Mouse (Mus musculus) intestine, postnatal 0 days (tissue): ENCODE results near the gene Nfyb. TPM values are rescaled to one million over a fixed set of nuclear protein-coding genes. Genes with fewer than 3 reads are reported as not detected.

ENCODE experiments used
- ATAC-seq: fragments of 200-750 bp; cut with Nextera tagmentation; 2 replicates; pipeline ENCODE4 v1.8.0; 2017; ENCODE audit warnings: mild to moderate bottlenecking, moderate TSS enrichment, moderate library complexity
- H3K27ac ChIP-seq: fragments of 300-500 bp; sonication (generic); 2 replicates; pipeline ENCODE4 v1.5.1; 2014; ENCODE audit warnings: mild to moderate bottlenecking, low read depth, low read length, moderate library complexity
- H3K27me3 ChIP-seq: fragments of 300-500 bp; sonication (generic); replicated peaks from 2 replicates; pipeline ENCODE4 v1.6.1; 2014; ENCODE audit warnings: low read length, mixed read lengths; ENCODE audit not compliant: control insufficient read depth, insufficient read depth
- H3K36me3 ChIP-seq: fragments of 300-500 bp; sonication (generic); 2 replicates; pipeline ENCODE4 v1.6.1; 2014; ENCODE audit warnings: mild to moderate bottlenecking, moderate library complexity; ENCODE audit not compliant: control insufficient read depth, insufficient read depth
- H3K4me1 ChIP-seq: fragments of 300-500 bp; sonication (generic); replicated peaks from 2 replicates; pipeline ENCODE4 v1.6.1; 2014; ENCODE audit warnings: antibody characterized with exemption, low read length, mixed read lengths; ENCODE audit not compliant: control insufficient read depth, insufficient read depth
- H3K4me2 ChIP-seq: fragments of 300-500 bp; sonication (generic); replicated peaks from 2 replicates; pipeline ENCODE4 v1.6.1; 2014; ENCODE audit warnings: low read depth, mild to moderate bottlenecking, moderate library complexity
- H3K4me3 ChIP-seq: fragments of 300-500 bp; sonication (generic); 2 replicates; pipeline ENCODE4 v1.5.1; 2014; ENCODE audit warnings: low read depth, low read length
- H3K9ac ChIP-seq: fragments of 300-500 bp; sonication (generic); 2 replicates; pipeline ENCODE4 v1.6.1; 2014; ENCODE audit warnings: mild to moderate bottlenecking, low read depth, low read length
- H3K9me3 ChIP-seq: fragments of 300-500 bp; sonication (generic); 2 replicates; pipeline ENCODE4 v1.6.1; 2016; ENCODE audit warnings: mixed run types; ENCODE audit not compliant: control insufficient read depth
- CTCF ChIP-seq: sonication (generic); IDR thresholded peaks from 2 replicates; pipeline ENCODE4 v1.5.1; 2016; ENCODE audit warnings: low read depth, mild to moderate bottlenecking, control low read depth, antibody characterized with exemption, moderate library complexity
- WGBS: fragments of 180-500 bp; shearing (Covaris S2); extraction: QIAGEN DNeasy Blood & Tissue Kit; methylation state at CpG from one replicate; pipeline ENCODE4 v1.1.7; 2014; 5-methylcytosine and 5-hydroxymethylcytosine counted together
- polyA plus RNA-seq: library from polyadenylated mRNA; unstranded; fragments of >200 nt; fragmentation: Nextera tagmentation; extraction: Ambion mirVana; gene quantifications from 2 replicates; pipeline ENCODE4 v1.2.1, GENCODE M21; 2015

Gene Nfyb
- polyA plus RNA-seq, 1 experiment from 2014 or later, result 19.8 TPM

DNA sequence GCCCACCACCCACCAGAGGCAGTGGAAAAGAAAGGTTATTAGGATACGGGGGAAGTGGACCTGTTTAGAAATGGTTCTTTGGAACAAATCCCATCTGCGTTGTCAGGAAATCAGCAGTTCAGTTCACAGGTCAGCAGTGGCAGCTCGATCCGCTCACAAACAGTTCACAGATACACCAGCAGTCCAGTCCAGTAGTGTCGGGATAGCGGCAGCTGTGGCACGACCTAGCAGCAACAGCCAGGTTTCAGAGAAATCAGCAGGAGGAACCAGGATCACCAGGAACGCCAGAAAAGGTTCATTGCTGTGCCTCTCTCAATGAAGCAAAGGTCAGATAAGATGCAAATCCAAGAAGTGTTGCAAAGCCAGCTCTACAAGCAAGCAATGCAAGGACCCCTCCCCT lies 42.5 kb upstream of the Nfyb start:
- Histone ChIP-seq H3K4me2 (no peak overlapping the region), H3K36me3 (no peaks in the 10 kb centered on the region), H3K4me3 (no peak overlapping the region), H3K9me3 (no peaks in the 10 kb centered on the region), H3K9ac (no peak overlapping the region), H3K27ac (no peak overlapping the region), H3K27me3 (no peaks in the 10 kb centered on the region), H3K4me1 (no peaks in the 10 kb centered on the region)
- ATAC-seq, result no peak
- TF ChIP-seq CTCF, result no peak
- WGBS, result 52% methylated on average over 8 of the region's 8 CpGs

DNA sequence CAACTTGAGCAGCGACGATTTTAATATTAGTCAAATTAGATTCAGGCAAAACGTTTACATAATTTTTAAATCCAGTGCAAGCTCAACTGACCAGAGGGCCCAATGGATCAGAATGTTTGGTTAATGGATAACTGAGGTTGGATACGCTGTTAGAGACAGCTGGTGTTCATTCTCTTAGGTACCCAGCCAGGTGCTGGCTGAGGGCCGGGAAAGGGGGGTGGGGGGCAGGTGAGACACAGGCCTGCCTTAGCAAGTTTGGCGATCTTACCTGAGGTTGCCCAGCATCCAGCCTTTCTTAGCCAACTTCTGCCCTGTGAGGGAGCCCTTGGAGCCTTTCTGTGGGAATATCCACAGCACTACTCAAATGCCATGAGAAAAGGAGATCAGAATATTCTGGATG lies 41.2 kb upstream of the Nfyb start:
- no peaks in the 10 kb centered on the region for H3K27me3 ChIP-seq
- ATAC-seq, result peak; percentile 51; the same call in 1 of the 2 replicates
- no peak overlapping the region for H3K4me2 ChIP-seq
- H3K9ac ChIP-seq, result no peak overlapping the region
- no peak for TF ChIP-seq CTCF
- WGBS, result 48% methylated on average over 6 of the region's 6 CpGs
- no peak overlapping the region for H3K4me3 ChIP-seq
- H3K27ac ChIP-seq, result no peak overlapping the region
- H3K36me3 ChIP-seq, result no peaks in the 10 kb centered on the region
- H3K9me3 ChIP-seq, result no peaks in the 10 kb centered on the region
- no peaks in the 10 kb centered on the region for H3K4me1 ChIP-seq

DNA sequence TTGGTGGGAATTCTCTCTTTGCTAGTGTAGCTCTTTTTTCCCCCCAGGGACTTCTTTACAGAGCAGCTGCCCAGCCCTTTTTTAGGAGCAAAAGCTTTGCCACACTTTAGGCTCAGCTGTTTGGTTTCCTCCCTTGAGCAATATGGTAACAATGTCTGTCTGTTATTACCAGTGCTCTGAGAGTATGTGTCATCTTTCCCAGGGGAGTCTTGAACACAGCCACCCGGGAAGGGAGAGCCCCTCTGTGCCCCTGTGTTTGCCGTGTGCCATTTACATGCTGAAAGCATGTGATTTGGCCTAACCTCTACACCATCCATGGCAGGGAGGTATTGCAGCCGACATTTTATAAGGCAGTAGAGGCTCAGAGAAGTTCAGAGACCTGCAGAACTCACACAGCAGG lies 40.5 kb upstream of the Nfyb start:
- 66% methylated on average over 3 of the region's 3 CpGs for WGBS
- no peak overlapping the region for H3K27ac ChIP-seq

GRCm38 (mm10) chr10:82800094-82800493 lies 36.1 kb upstream of the Nfyb start:
- no peak overlapping the region for H3K27ac ChIP-seq
- no peak overlapping the region for H3K4me3 ChIP-seq
- H3K36me3 ChIP-seq, result no peaks in the 10 kb centered on the region
- WGBS, result 44% methylated on average over 5 of the region's 5 CpGs
- no peaks in the 10 kb centered on the region for H3K27me3 ChIP-seq
- no peaks in the 10 kb centered on the region for H3K9me3 ChIP-seq
- H3K4me1 ChIP-seq, result no peaks in the 10 kb centered on the region
- no peak overlapping the region for H3K4me2 ChIP-seq
- ATAC-seq, result 0 out of 2 replicates have a peak, but pooled peaks have one; percentile 18
- no peak overlapping the region for H3K9ac ChIP-seq
- TF ChIP-seq CTCF, result no peak

More for the DNA sequence above, 40.5 kb upstream of the Nfyb start:
- Histone ChIP-seq H3K9ac (no peak overlapping the region), H3K36me3 (no peaks in the 10 kb centered on the region), H3K4me3 (no peak overlapping the region), H3K27me3 (no peaks in the 10 kb centered on the region), H3K9me3 (no peaks in the 10 kb centered on the region), H3K4me2 (no peak overlapping the region), H3K4me1 (no peaks in the 10 kb centered on the region)
- ATAC-seq, result no peak
- TF ChIP-seq CTCF, result no peak

- H3K9me3 ChIP-seq, result no peaks in the 10 kb centered on the region
- H3K4me3 ChIP-seq, result no peak overlapping the region
- no peak overlapping the region for H3K9ac ChIP-seq
- H3K36me3 ChIP-seq, result no peaks in the 10 kb centered on the region
- 37% methylated on average over 11 of the region's 11 CpGs for WGBS
- no peaks in the 10 kb centered on the region for H3K27me3 ChIP-seq
- H3K4me2 ChIP-seq, result no peak overlapping the region
- H3K27ac ChIP-seq, result no peak overlapping the region
- peak; percentile 58 for ATAC-seq
- TF ChIP-seq CTCF, result peak; percentile 35
- H3K4me1 ChIP-seq, result no peaks in the 10 kb centered on the region
Observed at GRCm38 (mm10) chr10:82798312-82798933, 34.5 kb upstream of the Nfyb start.

- Histone ChIP-seq H3K9me3 (no peaks in the 10 kb centered on the region), H3K9ac (no peak overlapping the region), H3K27me3 (no peaks in the 10 kb centered on the region), H3K4me1 (no peaks in the 10 kb centered on the region), H3K27ac (no peak overlapping the region), H3K36me3 (no peaks in the 10 kb centered on the region), H3K4me3 (no peak overlapping the region), H3K4me2 (no peak overlapping the region)
- no peak for TF ChIP-seq CTCF
- ATAC-seq, result no peak
- 70% methylated on average over 4 of the region's 4 CpGs for WGBS
Observed at GRCm38 (mm10) chr10:82797119-82797491, 33.2 kb upstream of the Nfyb start.
